Mouse (Mus musculus) forebrain, embryonic 10.5 days (tissue): ENCODE measurements around the gene Sept4. TPM values are rescaled to one million over a fixed set of nuclear protein-coding genes. Genes with fewer than 3 reads are reported as not detected.

ENCODE experiments used
- DNase-seq: peaks from one replicate; pipeline ENCODE4 v3.0.0-alpha.2; 2017; ENCODE audit warnings: low spot score; ENCODE audit errors: extremely low spot score
- H3K27ac ChIP-seq: fragments of 300-500 bp; sonication (generic); 2 replicates; pipeline ENCODE4 v1.5.1; 2016; ENCODE audit warnings: mild to moderate bottlenecking
- H3K27me3 ChIP-seq: fragments of 300-500 bp; sonication (generic); 2 replicates; pipeline ENCODE4 v1.6.1; 2016; ENCODE audit warnings: mild to moderate bottlenecking; ENCODE audit not compliant: poor library complexity, severe bottlenecking
- H3K36me3 ChIP-seq: fragments of 300-500 bp; sonication (generic); replicated peaks from 2 replicates; pipeline ENCODE4 v1.6.1; 2016; ENCODE audit warnings: mild to moderate bottlenecking, moderate library complexity
- H3K4me1 ChIP-seq: fragments of 300-500 bp; sonication (generic); 2 replicates; pipeline ENCODE4 v1.6.1; 2016
- H3K4me3 ChIP-seq: fragments of 300-500 bp; sonication (generic); 2 replicates; pipeline ENCODE4 v1.5.1; 2016; ENCODE audit warnings: mild to moderate bottlenecking, moderate library complexity
- H3K9me3 ChIP-seq: fragments of 300-500 bp; sonication (generic); 2 replicates; pipeline ENCODE4 v1.6.1; 2016; ENCODE audit warnings: mild to moderate bottlenecking, moderate library complexity
- WGBS: fragments of 180-500 bp; shearing (Covaris S2); methylation state at CpG from one replicate; pipeline ENCODE4 v1.1.7; 2016; 5-methylcytosine and 5-hydroxymethylcytosine counted together
- polyA plus RNA-seq: library from polyadenylated mRNA; unstranded; fragments of >200 nt; fragmentation: Nextera tagmentation; extraction: Ambion mirVana; gene quantifications from 2 replicates; pipeline ENCODE4 v1.2.1, GENCODE M21; 2016

Gene Sept4
- polyA plus RNA-seq, 1 experiment from 2014 or later: 7.6 TPM

DNA sequence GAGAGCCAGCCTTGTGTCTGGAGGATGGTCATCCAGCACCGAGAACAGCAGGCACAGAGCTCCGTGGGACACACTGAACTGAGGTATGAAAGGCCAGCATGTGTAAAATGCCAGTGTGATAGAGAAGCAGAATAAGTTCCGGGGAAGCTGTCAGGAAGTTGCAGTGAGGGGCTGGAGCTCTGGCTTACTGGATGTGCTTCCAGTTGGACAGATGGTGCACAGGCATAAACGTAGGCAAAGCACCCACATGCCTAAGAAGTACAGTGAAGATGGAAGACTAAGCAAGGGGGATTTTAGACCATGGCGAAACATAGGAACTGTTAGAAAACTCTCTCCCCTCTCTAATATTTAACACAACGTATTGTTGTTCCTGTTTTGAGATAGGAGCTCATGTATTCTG lies 7.5 kb upstream of the Sept4 start:
- Histone ChIP-seq H3K27me3 (no peaks in the 10 kb centered on the region), H3K4me3 (no peak overlapping the region)
- WGBS: 89% methylated on average over 6 of the region's 6 CpGs

DNA sequence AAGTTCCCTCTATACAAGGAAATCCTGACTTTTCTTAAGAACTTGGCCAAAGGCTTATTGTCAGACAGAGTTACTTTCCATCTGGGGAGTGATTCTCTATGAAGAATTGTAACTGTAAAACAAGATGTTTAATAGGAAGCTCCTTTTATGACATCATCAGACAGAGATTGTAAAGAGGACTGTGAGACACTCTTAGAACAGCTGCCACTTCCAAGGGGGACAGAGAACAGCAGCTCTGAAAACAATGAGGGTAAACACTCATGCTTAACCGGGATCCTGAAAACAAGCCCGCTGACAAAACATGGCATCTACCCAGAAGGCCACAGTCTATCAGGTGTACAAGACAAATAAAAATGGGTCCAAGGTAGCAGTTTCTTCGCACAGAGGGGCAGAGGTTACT lies 2.2 kb upstream of the Sept4 start, which contains the start of gene Gm11492:
Gm11492 (plus strand) TSS at position 153 of the 400 bp plus-strand sequence.
- DNase-seq: no peak
- no peaks in the 10 kb centered on the region for H3K9me3 ChIP-seq
- H3K4me3 ChIP-seq: no peak within 1 kb of the TSS
- WGBS: 79% methylated on average over 3 of the region's 3 CpGs
- H3K27ac ChIP-seq: no peak within 1 kb of the TSS
- no peaks in the 10 kb centered on the region for H3K36me3 ChIP-seq
- H3K27me3 ChIP-seq: no peaks in the 10 kb centered on the region
- H3K4me1 ChIP-seq: no peaks in the 10 kb centered on the region; the same call in 1 of the 2 replicates

More for the DNA sequence above, 7.5 kb upstream of the Sept4 start:
- Histone ChIP-seq H3K9me3 (no peaks in the 10 kb centered on the region), H3K4me1 (no peaks in the 10 kb centered on the region), H3K36me3 (no peaks in the 10 kb centered on the region), H3K27ac (no peak overlapping the region)
- no peak for DNase-seq

DNA sequence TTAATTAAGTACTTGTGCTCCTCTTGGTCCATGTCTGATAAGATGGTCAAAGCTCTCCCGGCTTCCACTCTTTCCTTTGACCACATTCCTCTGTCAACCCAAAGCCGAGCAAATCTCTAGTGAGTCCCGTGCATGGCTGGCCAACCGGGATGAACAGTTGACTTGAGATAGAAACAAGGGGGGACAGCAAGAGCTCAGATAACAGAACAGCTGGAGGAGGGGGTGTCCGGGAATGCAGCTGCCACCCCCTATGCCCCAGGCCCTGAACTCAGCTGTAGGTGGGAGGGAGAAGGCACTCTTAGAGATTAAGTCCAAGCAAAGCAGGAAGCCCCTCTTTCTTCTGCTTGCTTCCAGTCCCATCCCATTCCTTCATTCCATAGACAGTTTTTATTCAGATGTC lies 2.0 kb downstream of the Sept4 start:
- H3K4me3 ChIP-seq: no peak overlapping the region
- H3K4me1 ChIP-seq: peaks cover 4% of the 10 kb centered on the region; the same call in 1 of the 2 replicates
- H3K9me3 ChIP-seq: no peaks in the 10 kb centered on the region
- no peak overlapping the region for H3K27ac ChIP-seq
- DNase-seq: no peak
- no peaks in the 10 kb centered on the region for H3K27me3 ChIP-seq
- WGBS: 66% methylated on average over 5 of the region's 5 CpGs
- no peaks in the 10 kb centered on the region for H3K36me3 ChIP-seq

DNA sequence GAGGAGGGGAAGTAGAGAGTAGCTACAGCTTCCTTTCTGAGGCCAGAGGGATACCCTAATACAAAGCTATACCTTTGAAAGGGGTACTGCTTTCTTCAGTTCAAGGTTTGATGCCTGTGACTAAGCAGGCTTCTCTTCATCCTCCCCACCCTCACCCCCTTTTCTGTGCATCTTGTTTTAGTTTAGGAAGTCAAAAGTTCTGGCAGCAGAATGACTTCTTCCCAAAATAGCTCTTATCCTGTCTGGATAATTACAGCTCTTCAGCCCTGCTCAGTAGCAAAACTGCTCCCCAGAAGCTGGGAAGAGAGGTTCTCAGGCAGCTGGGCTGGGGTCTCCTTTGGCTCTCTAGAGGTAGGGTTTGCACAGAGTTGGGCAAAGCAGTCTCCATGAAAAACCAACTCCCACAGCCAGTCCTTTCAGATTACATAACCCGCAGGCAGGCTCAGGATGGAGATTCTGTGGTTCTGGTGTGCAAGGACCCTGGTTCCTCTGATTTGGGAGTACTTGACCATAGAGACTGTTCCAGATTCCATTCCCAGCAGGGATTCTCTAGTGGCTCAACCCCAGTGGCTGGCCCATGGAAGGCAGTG lies 2.8 kb downstream of the Sept4 start:
- WGBS: 94% methylated on average over 1 of the region's 1 CpGs
- DNase-seq: no peak
- H3K36me3 ChIP-seq: no peaks in the 10 kb centered on the region

DNA sequence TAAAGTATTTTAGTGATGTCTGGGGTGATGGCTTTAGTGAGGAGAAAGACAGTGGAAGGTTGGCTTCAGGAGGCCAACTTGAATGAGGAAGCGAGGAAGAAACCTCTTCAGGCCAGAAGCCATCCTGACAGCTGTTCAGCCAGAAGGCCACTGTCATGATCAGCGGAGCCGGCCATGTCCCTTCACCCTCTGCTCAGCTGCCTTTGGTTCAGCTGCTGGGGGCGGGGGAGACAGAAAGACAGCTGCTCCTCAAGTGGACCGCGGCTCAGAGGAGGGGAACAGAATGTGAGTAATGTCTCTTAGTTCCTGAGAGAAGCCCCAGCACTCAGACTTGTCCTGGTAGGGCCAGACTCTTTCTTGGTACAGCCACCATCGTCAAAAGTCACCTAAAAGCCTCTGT lies 5.0 kb downstream of the Sept4 start:
- Histone ChIP-seq H3K4me1 (peaks cover 22% of the 10 kb centered on the region), H3K4me3 (no peak overlapping the region), H3K27me3 (peaks cover 17% of the 10 kb centered on the region), H3K27ac (no peak overlapping the region), H3K36me3 (no peaks in the 10 kb centered on the region), H3K9me3 (no peaks in the 10 kb centered on the region)
- no peak for DNase-seq
- 85% methylated on average over 7 of the region's 7 CpGs for WGBS

More for the DNA sequence above, 2.8 kb downstream of the Sept4 start:
- Histone ChIP-seq H3K27ac (no peak overlapping the region), H3K27me3 (peaks cover under 1% of the 10 kb centered on the region; the same call in 1 of the 2 replicates), H3K9me3 (no peaks in the 10 kb centered on the region), H3K4me1 (peaks cover 4% of the 10 kb centered on the region; the same call in 1 of the 2 replicates), H3K4me3 (no peak overlapping the region)

DNA sequence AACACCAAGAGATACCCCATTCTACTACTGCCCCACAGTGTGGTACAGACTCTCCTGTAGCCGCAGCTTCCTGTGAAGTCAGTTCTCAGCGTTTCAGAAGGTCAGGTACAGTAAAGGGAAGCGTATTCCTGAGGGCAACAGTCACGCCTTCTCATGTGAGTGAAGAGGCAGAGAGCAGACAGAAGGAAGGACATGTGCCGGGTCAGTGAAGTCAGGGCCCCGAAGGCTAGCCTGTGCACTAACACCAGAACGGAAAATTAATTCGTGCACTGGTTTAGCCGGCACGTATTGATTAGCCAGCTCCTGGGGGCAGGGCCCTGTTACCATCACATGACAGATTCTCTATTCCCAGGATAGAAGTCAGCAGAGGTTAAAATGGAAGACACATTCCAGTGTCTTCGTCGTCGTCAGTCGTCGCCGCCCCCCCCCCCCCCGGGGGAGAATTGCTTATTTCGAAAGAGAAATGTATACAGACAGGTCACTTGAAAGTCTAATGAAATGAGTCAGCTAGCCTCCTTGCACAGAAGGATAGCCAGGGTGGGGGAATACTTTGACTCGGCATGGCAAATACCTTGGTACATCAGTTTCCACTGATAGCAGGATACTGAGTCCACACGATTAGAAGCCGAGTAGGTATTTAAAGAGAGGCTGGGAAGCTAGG lies 5.9 kb downstream of the Sept4 start:
- WGBS: 82% methylated on average over 21 of the region's 21 CpGs

DNA sequence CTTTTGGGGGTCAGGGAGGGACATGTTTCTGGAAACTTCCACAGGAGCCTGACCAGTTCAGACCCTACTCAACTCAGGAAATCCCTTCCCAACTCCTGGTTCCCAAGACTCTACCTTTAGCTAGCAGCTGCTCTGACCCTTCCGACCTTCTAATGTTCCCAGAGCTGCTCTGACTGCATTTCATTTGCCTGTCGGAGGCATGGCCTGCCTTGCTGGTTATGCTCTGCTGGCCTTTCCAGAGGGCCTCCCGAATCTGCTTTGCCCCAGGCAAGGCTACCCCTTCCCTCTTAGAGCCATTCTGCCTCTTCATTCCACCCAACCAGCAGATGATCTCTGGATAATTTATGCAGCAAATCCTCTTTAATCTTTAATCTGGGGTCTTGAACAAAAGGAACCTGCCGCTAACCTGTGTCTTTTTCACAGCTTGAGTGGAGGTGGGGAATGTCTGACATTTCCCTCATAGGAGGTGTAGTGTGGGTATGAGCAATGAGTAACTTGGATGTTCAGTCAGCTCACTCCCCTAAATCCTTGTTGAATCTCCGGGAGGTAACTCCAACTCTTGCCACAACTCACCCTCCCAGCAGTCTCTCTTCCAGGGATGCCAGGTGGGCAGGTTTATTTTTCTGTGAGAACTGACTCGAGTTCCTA lies 9.0 kb downstream of the Sept4 start:
- Histone ChIP-seq H3K4me1 (peaks cover 43% of the 10 kb centered on the region), H3K36me3 (no peaks in the 10 kb centered on the region), H3K4me3 (peak overlapping the region; percentile 74), H3K9me3 (no peaks in the 10 kb centered on the region), H3K27ac (peak overlapping the region; percentile 79), H3K27me3 (peaks cover 36% of the 10 kb centered on the region)
- DNase-seq: no peak
- 8% methylated on average over 6 of the region's 6 CpGs for WGBS

More for the DNA sequence above, 5.9 kb downstream of the Sept4 start:
- Histone ChIP-seq H3K4me1 (peaks cover 31% of the 10 kb centered on the region), H3K27me3 (peaks cover 23% of the 10 kb centered on the region), H3K9me3 (no peaks in the 10 kb centered on the region), H3K4me3 (no peak overlapping the region), H3K36me3 (no peaks in the 10 kb centered on the region), H3K27ac (no peak overlapping the region)
- no peak for DNase-seq

DNA sequence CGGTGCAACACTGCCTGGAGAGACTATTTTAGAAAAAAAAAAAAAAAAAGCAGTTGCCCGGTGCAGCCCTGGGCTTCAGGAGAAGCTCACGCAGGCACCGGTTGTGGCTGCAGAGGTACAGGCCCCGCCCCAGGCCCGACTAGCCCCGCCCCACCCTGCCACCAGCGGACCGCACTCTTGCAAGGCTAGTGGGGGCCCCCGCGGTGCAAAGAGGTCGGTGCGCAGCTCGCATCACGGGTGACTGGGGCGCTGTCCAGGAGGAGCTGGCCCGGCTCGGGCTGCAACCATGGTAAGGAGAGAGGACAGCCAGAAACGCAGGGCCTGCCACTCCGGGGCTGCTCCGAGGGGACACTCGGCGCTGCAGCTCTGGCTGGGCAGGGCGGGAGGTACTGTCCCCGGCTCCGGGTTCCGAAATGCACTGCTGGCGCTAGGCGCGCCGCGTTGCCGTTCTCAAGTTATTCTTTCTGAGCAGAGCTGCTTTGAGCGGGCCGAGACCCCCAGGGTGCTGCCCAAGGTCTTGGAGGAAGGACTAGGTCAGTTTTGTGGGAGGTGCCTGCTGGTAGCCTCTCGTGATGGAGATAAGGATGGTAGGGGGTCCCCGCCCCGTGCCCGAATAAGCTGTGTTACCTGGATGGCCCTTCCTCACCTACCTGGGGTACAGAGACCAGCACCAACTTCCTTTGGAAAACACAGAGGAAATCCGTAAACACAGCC lies 9.7 kb downstream of the Sept4 start:
- Histone ChIP-seq H3K27ac (peak overlapping the region; percentile 79), H3K4me1 (peaks cover 43% of the 10 kb centered on the region), H3K27me3 (peaks cover 36% of the 10 kb centered on the region), H3K36me3 (no peaks in the 10 kb centered on the region), H3K4me3 (peak overlapping the region; percentile 74), H3K9me3 (no peaks in the 10 kb centered on the region)
- under 1% methylated on average over 40 of the region's 40 CpGs for WGBS
- DNase-seq: peak; percentile 73

DNA sequence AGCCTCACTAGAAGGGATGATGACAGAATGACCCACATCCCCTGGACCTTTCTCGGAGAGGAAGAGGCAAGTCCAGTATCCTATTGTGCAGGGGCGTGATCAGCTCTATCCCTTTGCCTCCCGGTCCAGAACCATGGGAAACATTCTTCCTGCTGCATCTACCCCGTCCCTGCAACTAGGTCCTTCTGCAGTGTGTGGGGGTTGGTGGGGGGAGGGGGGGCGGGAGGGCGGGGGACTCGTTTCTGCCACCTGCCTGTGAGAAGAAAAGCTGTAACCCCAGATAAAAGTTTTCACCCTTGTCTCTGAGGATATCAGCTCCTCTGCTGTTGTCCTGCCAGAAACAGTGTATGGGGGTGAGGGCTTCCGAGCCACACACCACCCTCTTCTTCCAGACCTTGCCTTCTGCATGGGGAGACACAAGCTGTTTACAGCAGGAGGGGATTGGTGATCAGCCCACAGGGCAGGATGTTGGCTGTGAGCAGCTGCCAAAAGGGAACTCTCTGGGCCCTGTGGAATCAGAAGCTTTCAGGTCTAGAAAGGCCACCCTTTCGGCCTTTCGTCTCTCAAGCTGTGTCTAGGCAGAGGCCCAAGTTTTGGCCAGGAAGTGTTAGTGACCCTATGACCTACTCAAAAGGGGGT lies 10.4 kb downstream of the Sept4 start:
- H3K9me3 ChIP-seq: no peaks in the 10 kb centered on the region
- peak overlapping the region; percentile 79 for H3K27ac ChIP-seq
- H3K4me1 ChIP-seq: peaks cover 43% of the 10 kb centered on the region
- no peak for DNase-seq
- H3K27me3 ChIP-seq: peaks cover 36% of the 10 kb centered on the region
- 15% methylated on average over 10 of the region's 10 CpGs for WGBS
- H3K36me3 ChIP-seq: no peaks in the 10 kb centered on the region
- H3K4me3 ChIP-seq: peak overlapping the region; percentile 74

DNA sequence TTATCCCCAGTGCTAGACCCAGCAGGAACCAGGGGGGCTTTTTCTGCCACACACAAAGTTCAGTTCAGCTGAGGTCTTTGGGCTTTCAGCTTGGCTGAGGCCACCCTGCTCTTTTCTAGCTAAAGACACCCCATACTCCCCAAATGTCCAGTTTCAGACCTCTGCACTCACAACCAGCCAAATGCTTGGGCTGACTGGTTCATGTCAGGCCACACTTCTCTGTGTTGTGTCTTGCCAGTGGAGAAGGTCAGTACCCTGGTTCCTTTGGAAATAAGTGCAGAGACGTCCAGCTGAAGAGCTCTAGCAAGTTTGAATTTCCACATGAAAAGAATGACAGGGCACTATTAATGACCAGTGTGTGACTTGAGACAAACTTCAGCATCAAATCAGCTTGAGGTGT lies 11.0 kb downstream of the Sept4 start:
- no peak overlapping the region for H3K27ac ChIP-seq
- no peaks in the 10 kb centered on the region for H3K36me3 ChIP-seq
- peaks cover 36% of the 10 kb centered on the region for H3K27me3 ChIP-seq
- 50% methylated on average over 1 of the region's 1 CpGs for WGBS
- H3K4me1 ChIP-seq: peaks cover 43% of the 10 kb centered on the region
- peak overlapping the region; percentile 74; the same call in 1 of the 2 replicates for H3K4me3 ChIP-seq
- H3K9me3 ChIP-seq: no peaks in the 10 kb centered on the region
- no peak for DNase-seq

DNA sequence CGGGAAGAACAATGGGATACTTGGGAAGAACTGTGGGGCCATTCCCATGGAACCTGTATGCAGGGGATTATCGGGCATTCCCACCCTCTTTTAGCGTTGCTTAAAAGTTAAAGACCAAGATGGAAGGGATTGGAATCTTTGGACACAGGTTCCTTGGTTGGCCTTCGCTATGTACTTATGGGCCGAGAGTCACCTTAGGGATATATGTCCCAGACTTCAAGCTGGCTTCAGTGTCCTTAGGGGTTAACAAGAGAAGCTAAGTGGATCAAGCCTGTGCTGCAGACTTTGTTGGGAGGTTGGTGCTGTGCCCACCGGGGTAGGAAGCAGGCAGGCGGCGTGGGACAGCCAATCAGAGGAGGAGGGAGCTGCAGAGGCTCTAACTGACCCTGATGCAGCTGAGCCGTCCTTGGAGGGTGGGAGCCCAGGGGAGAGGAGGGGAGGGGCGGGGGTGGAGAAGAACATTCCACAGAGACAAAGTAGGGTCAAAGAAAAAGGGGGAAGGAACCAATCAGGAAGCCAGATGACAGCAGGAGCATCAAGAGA lies 11.9 kb downstream of the Sept4 start:
- Histone ChIP-seq H3K36me3 (no peaks in the 10 kb centered on the region), H3K27me3 (peaks cover 36% of the 10 kb centered on the region), H3K27ac (no peak overlapping the region), H3K4me1 (peaks cover 43% of the 10 kb centered on the region), H3K9me3 (no peaks in the 10 kb centered on the region), H3K4me3 (no peak overlapping the region)
- 43% methylated on average over 10 of the region's 10 CpGs for WGBS
- DNase-seq: no peak
